Mouse (Mus musculus) heart, embryonic 16.5 days (tissue): ENCODE results near the gene Gde1. TPM values are rescaled to one million over a fixed set of nuclear protein-coding genes. Genes with fewer than 3 reads are reported as not detected.

Experiments
- ATAC-seq: fragments of 200-750 bp; cut with Nextera tagmentation; replicated peaks from 2 replicates; pipeline ENCODE4 v1.8.0; 2017; ENCODE audit warnings: moderate number of reproducible peaks; ENCODE audit not compliant: insufficient read depth, low FRiP score; ENCODE audit errors: extremely low read depth
- H3K27ac ChIP-seq: fragments of 300-500 bp; sonication (generic); 2 replicates; pipeline ENCODE4 v1.5.1; 2014; ENCODE audit warnings: mild to moderate bottlenecking, low read length, control low read depth, moderate library complexity
- H3K27me3 ChIP-seq: fragments of 300-500 bp; sonication (generic); 2 replicates; pipeline ENCODE4 v1.6.1; 2014; ENCODE audit warnings: low read length, mixed read lengths; ENCODE audit not compliant: control insufficient read depth, insufficient read depth
- H3K36me3 ChIP-seq: fragments of 300-500 bp; sonication (generic); 2 replicates; pipeline ENCODE4 v1.6.1; 2014; ENCODE audit not compliant: control insufficient read depth, insufficient read depth
- H3K4me1 ChIP-seq: fragments of 300-500 bp; sonication (generic); 2 replicates; pipeline ENCODE4 v1.6.1; 2014; ENCODE audit warnings: low read length, mixed read lengths; ENCODE audit not compliant: control insufficient read depth, insufficient read depth
- H3K4me2 ChIP-seq: fragments of 300-500 bp; sonication (generic); 2 replicates; pipeline ENCODE4 v1.6.1; 2014; ENCODE audit warnings: low read depth, mild to moderate bottlenecking, control low read depth, low read length
- H3K4me3 ChIP-seq: fragments of 300-500 bp; sonication (generic); 2 replicates; pipeline ENCODE4 v1.5.1; 2014; ENCODE audit warnings: mild to moderate bottlenecking, control low read depth, low read length
- H3K9ac ChIP-seq: fragments of 300-500 bp; sonication (generic); 2 replicates; pipeline ENCODE4 v1.6.1; 2014; ENCODE audit warnings: low read length, control low read depth
- H3K9me3 ChIP-seq: fragments of 300-500 bp; sonication (generic); replicated peaks from 2 replicates; pipeline ENCODE4 v1.6.1; 2016; ENCODE audit warnings: low read length; ENCODE audit not compliant: control insufficient read depth
- WGBS: fragments of 180-500 bp; shearing (Covaris S2); extraction: QIAGEN DNeasy Blood & Tissue Kit; methylation state at CpG from one replicate; pipeline ENCODE4 v1.1.7; 2014; 5-methylcytosine and 5-hydroxymethylcytosine counted together
- polyA plus RNA-seq: library from polyadenylated mRNA; unstranded; fragments of >200 nt; fragmentation: Nextera tagmentation; extraction: Ambion mirVana; gene quantifications from 2 replicates; pipeline ENCODE4 v1.2.1, GENCODE M21; 2015

The Gde1 gene
- polyA plus RNA-seq, 1 experiment from 2014 or later, result 86.3 TPM

DNA sequence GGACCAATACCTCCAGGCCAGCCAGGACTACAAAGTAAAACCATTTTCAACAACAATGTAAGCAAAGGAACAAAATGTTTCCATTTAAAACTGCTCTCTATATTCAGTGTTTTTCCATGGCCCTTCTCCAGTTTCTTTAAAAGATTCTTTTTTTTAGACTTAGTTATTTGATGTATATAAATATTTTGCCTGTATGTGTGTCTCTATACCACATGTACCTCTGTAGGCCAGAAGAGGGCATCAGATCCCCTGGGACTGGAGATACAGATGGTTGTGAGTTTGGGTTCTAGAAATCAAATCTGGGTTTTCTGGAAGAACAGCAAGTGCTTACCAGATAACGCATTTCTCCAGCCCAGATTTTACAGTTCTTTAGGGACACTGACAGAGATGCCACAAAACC lies 33.2 kb upstream of the Gde1 start:
- H3K9ac ChIP-seq, result no peak overlapping the region
- 0 out of 2 replicates have a peak, but pooled peaks cover 2% of the 10 kb centered on the region for H3K27me3 ChIP-seq
- no peak overlapping the region for H3K27ac ChIP-seq
- H3K4me2 ChIP-seq, result no peak overlapping the region
- H3K4me3 ChIP-seq, result no peak overlapping the region
- H3K9me3 ChIP-seq, result no peaks in the 10 kb centered on the region
- H3K36me3 ChIP-seq, result no peaks in the 10 kb centered on the region; the same call in 1 of the 2 replicates
- no peak for ATAC-seq
- peaks cover 7% of the 10 kb centered on the region for H3K4me1 ChIP-seq
- WGBS, result 67% methylated on average over 1 of the region's 1 CpGs

DNA sequence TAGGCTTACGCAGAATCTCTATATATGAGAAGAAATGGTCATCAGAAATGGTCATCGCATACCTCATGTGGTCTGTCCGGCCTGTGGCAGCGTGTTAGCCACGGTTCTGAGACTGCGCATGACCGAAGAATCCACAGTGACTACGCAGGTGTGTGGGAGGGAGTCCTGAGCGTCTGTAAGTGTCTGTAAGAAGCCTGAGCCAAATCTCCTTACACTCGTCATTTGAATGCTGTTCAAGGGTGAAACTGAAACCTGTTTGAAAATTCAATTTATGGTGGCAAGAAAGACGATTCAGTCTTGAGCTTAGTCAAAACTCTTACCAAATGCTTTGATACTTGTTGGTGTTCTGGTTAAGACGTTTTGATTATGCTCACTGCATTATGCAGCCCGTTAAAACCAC lies 27.6 kb upstream of the Gde1 start:
- ATAC-seq, result no peak
- 92% methylated on average over 13 of the region's 13 CpGs for WGBS

DNA sequence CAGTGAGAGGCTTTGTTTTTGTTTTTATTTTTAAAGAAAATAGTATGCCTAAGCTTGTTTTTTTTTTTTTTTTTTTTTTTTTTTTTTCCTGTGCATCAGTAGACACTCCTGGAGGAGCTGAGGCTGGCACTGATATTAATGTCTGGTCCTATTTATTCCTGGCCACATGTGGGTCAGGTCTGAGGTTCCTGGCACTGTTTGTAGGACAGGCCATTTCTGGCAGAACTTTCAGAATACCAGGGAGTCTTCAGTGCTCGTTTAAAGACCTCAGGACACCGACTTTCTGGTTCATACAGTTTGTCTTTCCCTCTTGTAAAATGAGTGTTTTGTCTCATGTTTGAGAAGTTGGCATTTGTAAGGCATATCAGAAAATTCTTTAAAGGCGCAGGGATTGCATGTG lies 26.2 kb upstream of the Gde1 start:
- no peak overlapping the region for H3K4me3 ChIP-seq
- no peak for ATAC-seq
- WGBS, result 84% methylated on average over 3 of the region's 3 CpGs
- H3K4me1 ChIP-seq, result no peaks in the 10 kb centered on the region
- H3K9me3 ChIP-seq, result no peaks in the 10 kb centered on the region
- no peak overlapping the region for H3K9ac ChIP-seq
- no peak overlapping the region for H3K4me2 ChIP-seq
- peaks cover 16% of the 10 kb centered on the region for H3K36me3 ChIP-seq
- H3K27me3 ChIP-seq, result no peaks in the 10 kb centered on the region
- no peak overlapping the region for H3K27ac ChIP-seq

More for the DNA sequence above, 27.6 kb upstream of the Gde1 start:
- Histone ChIP-seq H3K27me3 (no peaks in the 10 kb centered on the region), H3K4me1 (no peaks in the 10 kb centered on the region), H3K4me2 (no peak overlapping the region), H3K27ac (no peak overlapping the region), H3K36me3 (peaks cover 11% of the 10 kb centered on the region), H3K9me3 (no peaks in the 10 kb centered on the region), H3K4me3 (no peak overlapping the region), H3K9ac (no peak overlapping the region)

DNA sequence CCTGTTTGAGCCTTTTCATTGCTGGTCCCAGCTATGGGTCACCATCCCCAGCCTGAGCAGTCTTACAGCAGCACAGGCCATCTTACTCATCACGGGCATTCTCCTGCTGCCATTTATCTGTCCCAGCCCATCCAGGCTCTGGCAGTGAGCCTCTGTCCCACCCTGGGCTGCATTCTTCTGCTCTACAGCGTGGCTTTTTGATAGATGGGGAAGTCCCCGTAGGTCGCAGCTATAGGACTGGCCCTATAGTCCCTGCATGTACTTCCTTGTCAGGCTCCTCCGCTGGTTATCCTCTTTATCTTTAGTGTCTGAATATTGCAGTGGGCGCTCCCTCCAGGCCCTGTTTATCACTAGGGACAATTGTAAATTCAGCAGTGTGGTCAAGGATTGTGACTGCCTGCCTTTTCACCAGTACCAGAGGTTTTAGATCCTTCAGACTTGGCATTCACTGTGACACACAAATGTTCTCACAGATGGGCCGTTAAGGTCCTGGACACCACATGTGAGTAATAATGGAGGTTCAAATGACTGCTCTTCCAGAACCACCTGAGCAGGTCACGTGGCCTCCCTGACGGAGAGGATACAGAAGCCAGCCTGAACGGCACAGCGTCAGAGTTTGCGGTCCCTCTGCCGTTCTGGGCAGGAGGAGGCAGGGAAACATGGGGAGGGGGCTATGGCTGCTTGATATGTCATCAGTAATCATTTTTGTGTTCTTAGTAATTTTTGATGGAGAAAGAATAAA lies 23.4 kb upstream of the Gde1 start:
- WGBS, result 89% methylated on average over 13 of the region's 13 CpGs
- Histone ChIP-seq H3K9ac (no peak overlapping the region), H3K4me2 (no peak overlapping the region), H3K27ac (no peak overlapping the region), H3K36me3 (peaks cover 19% of the 10 kb centered on the region), H3K9me3 (no peaks in the 10 kb centered on the region), H3K4me3 (no peak overlapping the region), H3K27me3 (no peaks in the 10 kb centered on the region), H3K4me1 (no peaks in the 10 kb centered on the region)
- ATAC-seq, result no peak

DNA sequence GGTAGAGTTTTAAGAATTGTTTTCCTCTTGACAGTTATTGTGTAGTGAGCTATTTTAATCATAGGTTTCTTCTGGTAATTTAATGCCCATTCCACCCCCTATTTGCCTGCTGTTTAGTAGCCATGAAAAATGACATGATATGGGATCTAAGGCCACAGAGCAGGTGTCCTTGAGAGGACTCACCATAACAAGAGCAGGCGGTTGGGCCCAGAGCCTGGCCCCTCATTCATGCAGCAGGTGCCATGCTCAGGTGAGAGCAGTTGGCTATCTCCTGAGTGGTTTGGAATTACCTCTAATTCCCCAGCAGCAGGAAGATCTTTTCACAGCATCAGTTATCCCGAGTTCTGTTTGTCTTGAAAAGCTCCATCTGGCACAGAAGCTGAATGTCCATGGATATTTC lies 19.9 kb upstream of the Gde1 start:
- H3K36me3 ChIP-seq, result peaks cover 23% of the 10 kb centered on the region
- no peaks in the 10 kb centered on the region for H3K9me3 ChIP-seq
- H3K4me3 ChIP-seq, result no peak overlapping the region
- H3K4me2 ChIP-seq, result no peak overlapping the region
- no peak for ATAC-seq
- no peak overlapping the region for H3K9ac ChIP-seq
- 73% methylated on average over 2 of the region's 2 CpGs for WGBS
- H3K27ac ChIP-seq, result no peak overlapping the region
- no peaks in the 10 kb centered on the region for H3K4me1 ChIP-seq
- H3K27me3 ChIP-seq, result no peaks in the 10 kb centered on the region

DNA sequence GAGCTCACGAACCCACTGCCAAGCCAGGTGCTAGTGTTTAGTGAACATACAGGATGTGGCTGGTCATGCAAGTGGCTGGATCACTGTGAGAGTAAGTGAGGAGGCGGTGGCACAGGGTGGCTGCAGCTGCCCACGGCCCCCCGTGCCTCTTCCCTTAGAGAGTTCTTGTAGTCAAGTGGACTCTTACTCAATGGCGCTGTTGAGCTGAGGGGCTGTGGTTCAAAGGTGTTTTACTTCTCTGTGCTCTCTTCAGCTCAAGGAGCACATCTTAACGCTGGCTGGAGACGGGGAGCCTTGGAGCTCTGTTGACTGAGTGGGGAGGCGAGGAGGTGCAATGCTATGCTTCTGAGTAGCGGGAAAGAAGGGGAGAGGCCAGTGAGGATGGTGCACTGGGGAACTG lies 18.3 kb upstream of the Gde1 start:
- Histone ChIP-seq H3K27ac (no peak overlapping the region), H3K4me2 (no peak overlapping the region), H3K9ac (no peak overlapping the region), H3K4me1 (no peaks in the 10 kb centered on the region), H3K27me3 (no peaks in the 10 kb centered on the region), H3K36me3 (peaks cover 18% of the 10 kb centered on the region), H3K4me3 (no peak overlapping the region), H3K9me3 (no peaks in the 10 kb centered on the region)
- ATAC-seq, result no peak
- WGBS, result 84% methylated on average over 9 of the region's 9 CpGs

DNA sequence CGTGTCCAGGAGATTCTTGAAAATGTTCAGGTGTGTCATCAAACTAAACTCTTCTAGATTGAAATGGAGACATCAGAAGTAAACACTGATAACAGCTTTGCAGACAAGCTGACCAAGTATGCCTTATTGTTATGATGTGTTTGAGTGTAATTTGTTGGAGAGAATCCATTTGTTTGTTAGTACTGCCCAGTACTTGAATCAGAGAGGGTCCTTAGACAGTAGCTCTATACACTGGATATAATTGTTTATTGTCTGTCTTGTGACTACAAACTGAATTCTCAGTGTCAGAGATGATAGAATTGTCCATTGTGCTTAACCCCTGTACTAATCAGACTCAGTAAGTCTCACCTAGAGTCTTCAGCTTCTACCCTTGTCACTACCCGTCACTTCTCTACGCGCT lies 12.5 kb upstream of the Gde1 start:
- Histone ChIP-seq H3K4me1 (peaks cover 4% of the 10 kb centered on the region; the same call in 1 of the 2 replicates), H3K27ac (no peak overlapping the region), H3K27me3 (no peaks in the 10 kb centered on the region), H3K36me3 (peaks cover 15% of the 10 kb centered on the region), H3K4me2 (no peak overlapping the region), H3K9ac (no peak overlapping the region), H3K9me3 (no peaks in the 10 kb centered on the region), H3K4me3 (no peak overlapping the region)
- WGBS, result 91% methylated on average over 4 of the region's 4 CpGs
- no peak for ATAC-seq

DNA sequence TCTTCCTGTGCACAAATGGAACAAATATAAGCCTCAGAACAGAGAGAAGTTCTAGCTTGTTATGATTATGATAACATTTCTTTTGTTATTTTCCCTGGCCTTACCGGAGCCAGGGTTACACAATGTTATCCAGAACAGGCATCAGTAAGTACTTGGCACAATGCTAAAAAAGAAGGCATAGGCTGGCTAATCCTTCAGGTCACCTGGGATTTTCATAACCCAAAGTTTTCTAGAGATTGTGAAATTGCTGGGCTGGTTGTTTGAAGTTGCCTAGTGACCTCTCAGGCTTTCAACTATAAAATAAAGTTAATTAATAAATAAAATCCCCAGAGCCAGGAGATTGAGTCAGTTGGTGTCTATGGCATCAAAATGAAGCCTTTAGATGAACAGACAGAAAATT lies 9.3 kb upstream of the Gde1 start:
- no peaks in the 10 kb centered on the region for H3K9me3 ChIP-seq
- WGBS, result 52% methylated on average over 1 of the region's 1 CpGs
- no peak overlapping the region for H3K4me2 ChIP-seq
- peaks cover 6% of the 10 kb centered on the region; the same call in 1 of the 2 replicates for H3K36me3 ChIP-seq
- no peak overlapping the region for H3K27ac ChIP-seq
- H3K4me3 ChIP-seq, result no peak overlapping the region
- H3K27me3 ChIP-seq, result no peaks in the 10 kb centered on the region
- no peak for ATAC-seq
- no peak overlapping the region for H3K9ac ChIP-seq
- peaks cover 7% of the 10 kb centered on the region; the same call in 1 of the 2 replicates for H3K4me1 ChIP-seq

DNA sequence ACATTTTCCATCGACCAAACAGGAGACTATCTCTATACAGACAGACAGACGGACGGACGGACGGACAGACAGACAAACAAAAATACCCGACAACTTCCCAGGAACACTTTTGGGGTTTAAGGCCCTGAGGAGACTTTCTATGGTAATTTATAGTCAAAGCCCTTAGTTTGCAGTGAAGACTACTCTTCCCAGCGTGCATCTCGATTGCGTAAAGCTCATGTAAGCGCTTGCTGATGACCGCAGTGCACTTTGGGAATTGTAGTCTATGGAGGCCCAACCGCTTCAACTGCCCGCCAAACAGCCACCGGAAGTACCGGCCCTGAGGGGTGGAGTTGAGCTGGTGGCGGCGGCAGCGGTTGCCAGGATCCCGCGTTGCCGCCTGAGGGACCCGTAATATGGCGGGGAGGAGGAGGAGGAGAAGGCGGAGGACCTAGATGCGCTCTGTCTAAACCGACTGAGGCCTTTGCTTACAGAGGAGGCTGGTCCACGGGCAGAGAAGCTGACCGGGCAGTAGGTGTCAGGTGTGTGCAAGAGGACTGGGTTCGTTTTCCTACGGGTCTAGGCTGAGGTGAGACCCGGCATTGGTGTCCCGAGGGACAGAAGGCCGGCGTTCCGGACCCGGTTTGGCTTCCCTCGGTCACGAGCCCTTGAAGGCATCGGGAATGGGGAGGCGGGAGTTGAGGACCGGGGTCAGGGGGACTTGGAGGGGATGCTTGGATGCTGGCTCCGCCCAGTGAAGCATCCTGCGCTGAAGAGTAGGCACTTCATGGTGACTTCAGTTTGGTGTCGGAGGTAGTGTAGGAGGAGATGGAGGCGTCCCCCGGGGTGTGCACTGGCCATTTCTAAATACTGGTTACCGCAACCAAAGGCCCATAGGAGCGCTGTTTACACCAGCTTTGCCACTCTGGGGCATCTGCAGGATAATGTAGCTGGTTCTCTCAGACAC lies 6.9 kb upstream of the Gde1 start, which contains the start of gene Ccp110:
Ccp110 (plus strand) TSS at position 325 of the 946 bp plus-strand sequence.
- peak within 1 kb of the TSS; percentile 82 for H3K9ac ChIP-seq
- peak within 1 kb of the TSS; percentile 90 for H3K4me2 ChIP-seq
- peak; percentile 95 for ATAC-seq
- no peaks in the 10 kb centered on the region for H3K36me3 ChIP-seq
- 1% methylated on average over 48 of the region's 48 CpGs for WGBS
- H3K4me3 ChIP-seq, result peak within 1 kb of the TSS; percentile 89
- no peaks in the 10 kb centered on the region for H3K9me3 ChIP-seq
- no peaks in the 10 kb centered on the region for H3K27me3 ChIP-seq
- H3K27ac ChIP-seq, result no peak within 1 kb of the TSS
- H3K4me1 ChIP-seq, result peaks cover 7% of the 10 kb centered on the region; the same call in 1 of the 2 replicates
